Mouse (Mus musculus): ENCODE data around the gene Sirt2.

DNA sequence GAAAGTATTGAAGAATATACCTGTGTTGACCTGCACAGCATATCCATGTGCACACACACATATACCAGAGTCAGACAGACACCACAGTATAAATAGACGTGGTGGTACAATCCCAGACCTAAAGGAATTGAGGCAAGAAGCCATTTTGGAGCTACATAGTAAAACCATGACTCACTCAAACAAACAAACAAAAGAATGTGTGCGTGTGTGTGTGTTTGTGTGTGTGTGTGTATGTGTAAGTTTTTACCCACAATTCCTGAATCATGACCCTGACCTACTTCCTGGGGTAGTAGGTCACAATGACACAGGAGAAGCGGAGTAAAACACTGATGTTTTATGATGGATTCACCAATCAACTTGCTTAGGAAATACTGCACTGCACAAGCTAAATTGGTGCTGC lies 34.9 kb downstream of the Sirt2 start:
- TF ChIP-seq CTCF (IDR thresholded peaks at IDR 0.05; ENCODE audit: extremely low read depth, insufficient read length, insufficient replicate concordance, low read depth, low read length) (no peak), POLR2A (IDR thresholded peaks at IDR 0.05; ENCODE audit: low read depth, low read length) (no peak)
